Mouse (Mus musculus) kidney, postnatal 25 days (tissue): ENCODE data around the gene Ip6k3.

ENCODE experiments used
- DNase-seq, 2 experiments: peaks; one replicate each; pipeline ENCODE4 v3.0.0; 2021; ENCODE audit warnings: mixed read lengths in 2 of 2

Ip6k3 gene

DNA sequence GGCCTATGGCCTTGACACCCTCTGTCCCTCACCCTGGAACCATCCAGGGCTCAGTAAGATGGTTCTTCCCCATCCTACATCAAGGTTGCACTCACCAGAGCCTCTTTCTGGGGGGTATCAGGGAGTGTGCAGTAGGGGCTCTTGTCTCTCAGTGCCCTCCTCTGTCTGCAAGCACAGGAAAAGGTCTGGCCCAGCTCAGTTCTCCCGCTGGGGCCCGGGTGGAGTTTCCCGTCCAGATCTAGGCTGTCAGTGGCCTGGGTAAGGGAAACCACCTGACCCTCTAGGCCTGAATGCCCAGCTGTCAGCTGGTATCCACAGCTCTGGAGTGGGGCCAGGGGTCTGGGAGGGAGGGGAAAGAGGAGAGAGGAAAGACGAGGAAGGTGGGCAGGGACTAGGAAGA lies at the start of gene Ip6k3:
Gene Ip6k3, minus strand, starts transcription at position 251 of the 400 bp plus-strand sequence.
- peak; percentile 28 to 58 for DNase-seq

DNA sequence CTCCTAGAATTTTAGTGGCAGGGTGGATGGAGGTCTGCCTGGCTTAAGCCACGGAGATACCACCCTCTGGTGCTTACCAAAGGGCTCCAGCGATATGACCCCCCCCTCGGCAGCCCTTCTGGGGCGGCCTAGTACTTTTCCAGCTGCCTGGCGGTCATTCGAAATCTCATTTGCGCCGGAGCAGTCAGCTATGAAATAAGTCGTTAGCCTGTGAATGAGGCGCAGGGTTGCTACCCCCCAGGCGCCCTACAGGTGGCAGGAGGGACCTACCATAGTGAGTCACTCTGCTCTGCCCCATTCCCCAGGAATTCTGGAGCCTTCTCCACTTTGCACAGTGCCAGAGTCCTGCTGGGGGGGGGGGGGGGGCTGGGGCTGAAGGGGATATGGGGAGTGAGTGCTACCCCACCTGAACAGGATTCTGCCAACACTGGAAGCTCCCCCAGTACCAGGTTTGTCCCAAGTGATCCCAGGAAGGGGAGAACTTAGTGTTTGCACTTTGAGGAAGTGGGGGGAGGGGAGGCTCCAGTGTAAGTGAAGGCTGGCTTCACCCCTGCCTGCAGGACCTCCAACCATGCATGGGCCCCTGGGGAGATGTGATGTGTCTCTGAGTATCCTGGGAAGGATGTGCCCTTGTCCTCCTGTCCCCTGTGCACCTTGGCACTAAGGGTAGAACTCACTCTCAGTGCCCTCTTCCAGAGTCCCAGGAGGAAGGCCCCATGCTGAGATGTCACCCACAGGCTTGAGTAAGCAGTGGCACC lies 45.4 kb upstream of the Ip6k3 start:
- DNase-seq, result peak; percentile 93 to 95

DNA sequence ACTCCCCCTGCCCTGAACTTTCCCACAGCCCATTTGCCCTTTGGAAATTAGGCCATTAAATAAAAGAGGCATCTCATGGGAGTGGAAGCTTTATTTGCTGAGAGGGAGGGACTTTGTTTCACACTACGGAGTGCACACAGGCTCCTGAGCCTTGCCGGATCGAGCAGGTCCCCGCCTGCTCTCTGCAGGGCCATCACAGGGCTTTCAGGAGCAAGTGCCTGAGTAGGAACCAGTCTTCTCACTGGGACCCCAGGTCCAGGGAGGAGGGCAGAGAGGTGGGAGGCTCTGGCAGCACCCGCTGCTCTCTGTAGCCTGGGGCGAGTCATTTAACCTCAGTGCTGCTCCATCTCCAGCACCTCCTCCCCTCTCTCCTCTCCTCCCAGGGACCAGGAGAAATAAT lies 44.4 kb upstream of the Ip6k3 start:
- DNase-seq, result peak; percentile 50 to 82

DNA sequence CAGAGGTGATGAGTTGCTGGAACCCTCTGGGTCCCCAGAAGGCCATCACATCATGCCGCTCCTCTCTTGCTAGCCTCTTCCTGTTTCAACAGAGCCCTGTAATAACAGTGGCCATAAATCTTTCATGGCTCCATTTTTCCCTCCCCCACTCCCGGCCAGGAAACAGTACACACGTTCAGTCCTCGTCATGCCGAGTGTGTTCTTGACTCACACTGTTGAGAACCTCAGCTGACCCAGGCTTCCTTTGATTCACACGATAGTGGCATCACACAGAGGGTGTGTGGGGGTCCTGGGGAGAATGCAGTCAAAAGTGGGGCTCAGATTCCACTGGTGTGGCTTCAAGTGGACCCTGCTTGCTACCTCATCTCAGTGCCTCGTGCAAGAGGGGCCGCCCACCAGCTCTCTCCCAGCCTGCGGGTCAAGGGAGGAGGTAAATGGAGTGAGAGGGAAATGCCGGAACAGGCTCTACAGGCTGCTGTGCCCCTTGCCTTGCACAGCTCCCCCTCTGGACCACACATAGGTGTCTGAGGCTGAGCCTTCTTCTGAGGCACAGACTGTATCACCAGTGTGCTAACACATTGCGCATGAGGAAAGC lies 39.6 kb upstream of the Ip6k3 start:
- DNase-seq, result peak; percentile 64 to 77

DNA sequence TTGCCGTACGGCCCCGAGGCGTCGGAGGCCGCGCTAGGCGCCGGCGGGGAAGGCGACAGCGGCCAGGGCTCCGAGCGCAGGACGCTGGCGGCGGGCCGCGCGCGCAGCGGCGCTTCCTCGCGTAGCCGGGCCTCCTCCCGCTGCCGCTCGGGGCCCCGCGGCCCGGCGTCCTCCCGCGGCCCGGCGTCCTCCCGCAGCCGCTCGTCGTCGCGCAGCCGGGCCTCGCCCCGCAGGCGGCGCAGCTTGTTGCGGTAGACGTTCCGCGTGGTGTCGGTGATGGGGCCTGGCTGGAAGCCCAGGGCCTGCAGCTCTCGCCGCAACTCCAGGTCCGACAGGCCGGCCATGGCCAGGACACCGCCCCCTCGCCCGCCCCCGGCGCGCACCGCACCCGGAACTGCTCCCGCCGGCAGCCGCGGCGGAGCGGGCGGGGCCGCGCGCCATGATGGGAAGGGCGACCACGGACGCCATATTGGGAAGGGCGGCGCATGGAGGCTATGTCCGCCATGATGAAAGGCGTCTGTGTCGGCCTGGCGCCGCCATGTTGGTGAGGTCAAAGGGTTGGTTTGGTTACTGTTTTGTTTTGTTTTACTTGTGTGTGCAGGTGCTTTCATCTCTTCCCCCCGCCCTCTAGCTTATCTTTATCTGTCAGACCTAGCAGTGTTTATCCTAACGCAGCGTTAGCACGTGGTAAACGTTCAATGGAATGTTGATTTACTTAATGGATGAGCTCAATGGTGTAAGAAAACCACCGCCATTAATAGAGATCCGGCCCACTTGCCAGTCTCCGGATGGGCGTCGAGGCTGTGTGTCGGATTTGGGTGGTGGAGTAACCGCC lies 36.7 kb upstream of the Ip6k3 start, which contains the start of gene Lemd2:
Gene Lemd2, minus strand, starts transcription at position 395 of the 835 bp plus-strand sequence.
- peak; percentile 98 for DNase-seq

DNA sequence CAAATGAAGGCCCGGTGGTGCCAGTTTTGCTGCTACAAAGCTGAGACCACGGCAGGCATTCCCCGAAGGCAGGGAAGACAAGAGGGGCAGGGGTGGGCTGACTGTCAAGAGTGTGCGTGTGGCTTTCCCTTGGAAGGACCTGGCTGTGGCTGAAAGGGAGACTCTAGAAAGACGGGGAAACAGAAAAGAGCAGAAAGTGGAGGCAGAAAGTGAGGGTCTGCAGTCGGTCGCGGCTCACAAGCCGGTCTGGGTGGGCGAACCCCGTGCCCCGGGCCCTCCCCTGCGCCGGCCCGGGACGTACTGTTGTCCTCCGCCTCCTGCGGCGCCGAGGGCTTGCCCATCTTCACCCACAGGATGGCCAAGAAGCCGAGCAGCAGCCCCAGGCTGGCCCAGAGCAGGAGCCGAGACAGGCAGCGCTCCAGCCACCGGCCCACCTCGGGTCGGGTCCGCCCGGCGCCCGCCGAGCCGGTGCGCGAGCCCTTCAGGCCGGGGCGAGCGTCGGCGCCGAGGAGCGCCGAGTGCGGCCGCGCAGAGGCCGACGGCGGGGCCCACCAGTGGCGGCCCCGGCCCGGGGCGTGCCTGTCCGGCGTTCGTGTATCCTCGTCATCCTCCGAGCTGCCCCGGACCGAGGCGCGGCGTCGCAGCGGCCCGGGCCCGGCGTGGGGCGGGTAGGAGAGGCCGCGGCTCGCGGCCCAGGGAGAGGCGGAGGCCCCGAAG lies 35.9 kb upstream of the Ip6k3 start:
- DNase-seq, result peak in 1 of 2 experiments; percentile 66

DNA sequence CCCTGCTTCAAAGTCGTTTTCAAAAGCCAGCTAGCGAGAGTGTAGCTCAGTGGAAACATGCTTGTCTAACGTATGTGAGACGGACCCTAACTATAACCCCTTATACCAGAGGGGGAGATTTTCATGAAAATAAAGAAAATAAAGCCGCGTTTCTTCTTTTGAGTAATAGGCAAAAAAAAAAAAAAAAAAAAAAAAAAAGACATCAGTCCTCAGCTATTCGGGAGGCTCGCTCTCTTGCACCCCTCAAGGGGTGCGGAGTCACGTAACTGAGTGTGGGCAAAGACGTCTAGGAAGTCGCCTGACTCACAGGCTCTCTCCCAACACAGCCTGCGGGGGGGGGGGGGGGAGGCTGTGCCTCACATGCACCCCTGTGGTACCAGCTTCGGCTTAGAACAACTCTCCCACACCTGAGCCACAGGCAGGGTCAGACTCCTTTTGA lies 35.3 kb upstream of the Ip6k3 start:
- DNase-seq, result no peak

DNA sequence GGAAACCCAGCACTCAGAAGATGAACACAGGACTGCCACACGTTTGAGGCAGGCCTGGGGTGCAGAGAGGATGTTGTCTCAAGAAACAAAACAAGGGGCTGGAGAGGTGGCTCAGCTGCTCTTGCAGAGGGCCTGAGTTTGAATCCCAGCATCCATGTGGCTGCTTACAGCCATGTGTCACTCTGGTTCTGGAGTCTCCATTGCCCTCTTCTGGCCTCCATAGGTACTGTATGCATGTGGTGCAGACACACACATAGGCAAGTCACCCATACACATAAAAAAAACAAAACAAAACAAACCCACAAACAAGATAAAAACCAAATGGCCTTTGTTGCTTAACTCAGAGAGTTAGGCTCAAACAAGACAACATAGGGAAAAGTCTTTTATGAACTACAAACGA lies 34.4 kb upstream of the Ip6k3 start:
- no peak for DNase-seq

DNA sequence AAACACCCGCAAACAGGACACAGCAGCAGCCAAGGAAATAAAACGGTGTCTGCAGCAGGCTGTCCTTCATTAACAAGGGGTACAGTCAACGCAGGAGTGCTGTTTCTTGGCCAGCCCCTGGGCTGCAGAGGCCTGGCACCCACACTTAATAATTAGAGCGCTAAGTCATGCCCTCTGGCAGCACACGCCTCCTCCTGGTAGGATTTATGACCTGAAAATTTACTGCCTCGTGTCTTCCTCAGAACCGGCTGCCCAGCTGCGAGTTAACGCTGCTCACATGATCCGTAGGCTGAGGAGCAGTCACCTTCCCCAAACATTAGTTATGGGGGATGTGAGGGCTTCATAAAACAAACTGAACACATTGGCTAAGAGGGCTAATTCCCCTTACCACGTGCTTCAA lies 33.2 kb upstream of the Ip6k3 start:
- peak; percentile 33 to 65 for DNase-seq

DNA sequence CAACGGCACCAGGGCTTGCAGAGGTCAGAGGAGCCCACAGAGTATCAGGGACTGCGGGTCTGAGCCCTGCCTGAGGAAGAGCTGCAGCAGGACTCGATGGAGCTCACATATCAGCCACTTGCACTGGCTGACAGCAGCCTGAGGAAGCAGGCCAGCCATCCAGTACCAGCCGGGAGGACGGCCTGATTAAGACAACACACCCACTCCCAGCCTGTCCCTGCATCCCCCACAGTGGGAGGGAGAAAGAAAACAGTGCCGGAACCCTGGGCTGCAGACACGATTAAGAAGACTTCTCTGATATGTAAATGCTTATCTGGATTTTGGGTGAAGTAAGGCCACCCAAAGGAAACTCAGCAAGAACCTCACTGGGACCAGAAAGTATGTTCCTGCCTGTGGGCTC lies 32.3 kb upstream of the Ip6k3 start:
- DNase-seq, result no peak

DNA sequence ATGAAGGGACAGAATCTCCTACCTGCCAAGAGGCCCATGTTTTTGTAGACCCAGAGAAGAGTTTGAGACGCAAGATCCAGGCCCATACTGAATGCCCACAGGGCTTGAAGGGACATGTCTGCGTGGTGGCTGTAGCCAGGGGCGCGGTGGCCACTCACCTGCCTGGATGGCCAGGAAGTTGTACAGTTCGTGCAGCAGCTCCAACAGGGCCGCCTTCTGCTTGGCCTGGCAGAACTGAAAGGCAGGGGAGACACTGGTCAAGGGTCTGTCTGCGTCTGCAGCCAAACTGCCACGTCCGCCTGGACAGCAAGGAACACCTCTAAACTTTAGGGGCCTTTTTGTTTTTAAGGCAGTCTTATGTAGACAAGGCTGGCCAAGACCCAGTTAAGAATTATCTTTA lies 31.6 kb upstream of the Ip6k3 start:
- no peak for DNase-seq

DNA sequence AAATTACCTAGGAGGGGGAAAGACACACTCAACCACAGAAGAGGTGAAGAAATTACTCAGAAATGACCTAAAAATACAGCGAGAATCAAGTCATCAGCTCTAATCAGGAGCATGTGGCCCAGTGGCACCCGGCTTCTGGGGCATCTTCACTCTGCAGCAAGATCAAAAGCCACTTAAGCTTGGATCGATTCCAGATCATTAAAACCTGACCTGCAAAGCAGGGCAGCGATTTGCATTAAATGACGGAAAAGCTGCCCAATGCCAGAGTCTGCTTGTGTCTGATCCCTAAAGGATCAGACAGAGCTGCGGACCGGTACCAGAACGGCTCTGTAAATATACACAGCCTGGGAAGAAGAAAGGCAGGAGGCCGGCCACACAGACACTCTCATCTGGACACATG lies 28.6 kb upstream of the Ip6k3 start:
- no peak for DNase-seq

DNA sequence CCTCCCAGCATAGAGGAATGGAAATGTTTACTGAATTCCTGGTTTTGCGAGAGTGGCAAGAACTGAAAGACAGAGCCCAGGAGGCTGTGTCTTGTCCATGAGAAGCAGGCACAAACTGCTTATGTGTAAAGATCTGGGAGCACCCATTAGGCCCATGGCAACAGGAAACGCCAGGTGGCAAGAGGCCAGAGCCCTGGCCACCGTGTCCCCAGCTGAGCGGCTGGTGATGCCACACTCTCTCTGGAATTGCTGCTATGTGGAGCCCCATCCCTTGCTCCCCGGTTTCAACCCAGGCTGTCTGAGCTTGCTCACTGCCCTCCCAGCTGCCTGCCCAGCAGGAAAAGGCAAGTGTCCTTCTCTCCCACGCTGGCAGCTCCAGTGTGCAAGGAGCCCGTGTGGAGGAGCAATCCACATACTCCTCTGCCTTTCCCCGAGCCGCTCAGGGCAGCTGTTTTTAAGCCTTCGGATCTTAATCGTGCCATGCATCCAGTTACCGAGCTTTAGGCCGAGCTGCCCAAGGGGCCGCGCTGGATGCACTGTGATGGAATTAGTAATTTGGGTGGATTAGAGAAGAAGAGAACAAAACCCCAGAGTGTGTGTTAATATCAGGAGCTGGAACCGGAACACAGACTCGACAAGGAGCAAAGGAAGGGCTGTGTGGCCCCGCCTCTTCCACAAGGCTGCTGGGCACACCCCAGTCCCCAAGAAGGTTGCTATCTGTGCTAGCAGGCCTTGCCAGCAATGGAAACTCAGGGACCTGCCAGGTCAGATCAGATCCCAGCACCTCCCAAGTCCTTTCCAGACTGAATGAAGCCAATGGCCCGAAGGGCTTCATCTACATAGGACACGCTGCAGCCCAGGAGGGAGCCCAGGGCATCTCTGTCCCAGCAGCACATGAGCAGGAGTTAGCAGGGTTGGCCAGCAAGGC lies 26.9 kb upstream of the Ip6k3 start:
- no peak for DNase-seq

DNA sequence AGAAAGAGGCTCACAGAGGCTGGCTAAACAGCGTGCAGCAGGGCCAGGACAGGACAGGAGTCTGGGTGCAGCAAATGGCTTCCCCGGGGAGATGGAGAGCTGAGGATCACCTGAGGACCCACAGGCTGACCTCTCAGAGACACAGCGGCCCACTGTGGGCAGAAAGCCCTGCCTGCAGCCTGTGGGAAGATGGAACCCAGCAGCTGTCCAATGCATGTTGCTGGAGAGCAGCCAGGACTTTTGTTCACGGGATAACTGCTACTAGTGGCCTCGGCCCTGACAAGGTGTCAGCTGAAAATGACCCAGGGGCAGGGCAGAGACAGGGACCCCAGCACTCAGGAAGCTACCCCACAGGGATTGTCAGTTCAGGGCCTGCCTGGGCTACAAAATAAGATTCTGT lies 24.2 kb upstream of the Ip6k3 start:
- no peak for DNase-seq

DNA sequence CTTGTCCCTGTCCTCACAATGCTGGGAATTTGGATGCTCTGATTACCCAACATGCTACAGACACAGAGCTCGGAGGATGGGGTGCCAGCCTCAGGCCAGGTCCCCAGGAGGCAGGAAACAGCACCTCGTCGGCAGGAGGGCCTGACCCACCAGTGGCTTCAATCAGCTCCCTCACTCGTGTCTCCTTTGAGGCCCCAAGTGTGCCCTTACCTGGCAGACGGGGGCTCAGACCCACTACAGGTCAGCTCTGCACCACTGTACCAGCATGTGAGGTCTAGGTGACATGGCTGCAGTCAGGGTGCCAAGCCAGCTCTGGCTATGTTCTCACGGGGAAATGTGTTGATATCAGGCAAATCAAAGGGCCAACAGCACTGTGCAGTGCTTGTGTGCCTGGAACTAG lies 23.6 kb upstream of the Ip6k3 start:
- no peak for DNase-seq

DNA sequence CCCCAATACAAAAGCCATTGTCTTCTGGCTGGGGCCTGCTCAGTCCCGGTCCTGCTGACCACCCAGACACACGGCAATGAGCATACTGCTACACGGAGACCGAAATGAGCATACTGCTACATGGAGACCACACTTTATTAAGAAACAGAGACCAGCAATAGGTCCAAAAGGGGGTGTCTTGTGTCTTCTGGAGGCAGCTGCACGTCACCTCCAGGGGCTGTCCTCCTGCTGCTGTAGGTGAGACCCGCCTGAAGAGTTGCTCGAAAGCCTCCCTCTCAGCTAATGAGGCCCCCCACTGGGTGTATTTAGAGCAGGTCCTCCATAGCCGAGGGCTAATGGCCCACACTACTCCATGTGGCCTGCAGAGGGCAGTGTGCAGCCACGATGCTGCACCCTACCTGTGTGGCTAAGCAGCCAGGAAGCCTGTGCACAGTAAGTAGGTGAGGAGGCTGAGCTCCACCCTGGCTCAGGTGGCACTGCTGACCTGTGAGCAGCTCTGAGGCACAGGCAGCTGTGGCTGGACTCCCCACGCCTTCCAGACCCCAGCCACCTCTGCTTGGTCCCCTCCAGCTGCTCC lies 22.1 kb upstream of the Ip6k3 start:
- DNase-seq, result peak; percentile 68 to 78

DNA sequence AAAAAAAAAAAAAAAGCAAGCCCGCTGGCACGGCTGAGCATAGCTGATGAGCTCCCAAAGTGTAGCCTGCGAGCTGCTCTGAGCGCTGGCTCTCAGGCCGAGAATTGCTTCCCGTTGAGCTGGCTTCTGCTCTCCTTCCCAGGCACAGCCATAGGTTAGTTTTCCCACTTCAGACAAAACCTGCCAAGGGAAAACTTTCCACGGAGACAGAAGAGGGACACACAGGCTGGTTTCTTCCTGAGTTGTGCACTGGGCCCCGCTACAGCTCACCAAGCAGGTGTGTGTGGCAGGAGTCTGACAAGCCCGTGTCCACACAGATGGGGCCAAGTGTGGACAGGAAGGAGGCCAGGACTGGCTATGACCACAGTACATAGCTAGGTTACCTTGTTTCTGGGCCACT lies 21.3 kb upstream of the Ip6k3 start:
- no peak for DNase-seq

DNA sequence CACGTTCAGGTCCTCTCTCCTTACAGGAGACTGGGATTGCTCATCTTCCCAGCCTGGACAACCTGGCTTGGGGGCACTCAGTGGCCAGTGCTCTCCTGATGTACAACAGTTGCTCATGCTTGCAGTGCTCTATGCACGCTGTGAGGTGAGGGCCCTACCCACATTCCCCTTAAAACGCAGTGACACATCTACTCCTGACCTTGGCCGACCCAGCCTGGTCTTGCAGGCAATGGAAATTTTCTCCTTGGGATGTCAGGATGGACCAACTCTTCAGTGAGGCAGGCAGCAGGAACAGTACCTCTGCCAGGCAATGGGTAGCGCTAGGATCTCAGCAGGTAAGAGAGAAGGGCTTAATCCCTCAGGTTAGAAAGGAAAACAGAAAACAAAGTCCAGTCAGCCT lies 19.5 kb upstream of the Ip6k3 start:
- no peak for DNase-seq

DNA sequence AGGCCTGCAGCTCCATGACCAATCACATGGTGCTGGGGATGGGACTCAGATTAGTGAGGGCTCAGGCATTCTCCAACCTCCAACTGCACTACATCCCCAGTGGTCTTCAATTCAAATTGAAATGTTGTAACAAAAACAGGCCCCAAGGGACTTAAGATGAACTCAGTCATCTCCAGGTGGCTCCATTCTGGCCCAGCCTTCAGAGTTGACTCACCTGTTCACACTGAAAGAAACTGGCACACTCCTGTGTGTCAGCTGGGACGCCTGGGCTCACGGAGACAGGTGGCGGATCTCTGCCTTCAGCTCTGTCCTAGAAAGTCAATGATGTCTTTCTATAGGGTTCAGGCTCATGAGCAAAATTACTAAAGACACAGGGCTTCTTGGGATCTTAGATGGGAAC lies 18.5 kb upstream of the Ip6k3 start:
- no peak for DNase-seq

DNA sequence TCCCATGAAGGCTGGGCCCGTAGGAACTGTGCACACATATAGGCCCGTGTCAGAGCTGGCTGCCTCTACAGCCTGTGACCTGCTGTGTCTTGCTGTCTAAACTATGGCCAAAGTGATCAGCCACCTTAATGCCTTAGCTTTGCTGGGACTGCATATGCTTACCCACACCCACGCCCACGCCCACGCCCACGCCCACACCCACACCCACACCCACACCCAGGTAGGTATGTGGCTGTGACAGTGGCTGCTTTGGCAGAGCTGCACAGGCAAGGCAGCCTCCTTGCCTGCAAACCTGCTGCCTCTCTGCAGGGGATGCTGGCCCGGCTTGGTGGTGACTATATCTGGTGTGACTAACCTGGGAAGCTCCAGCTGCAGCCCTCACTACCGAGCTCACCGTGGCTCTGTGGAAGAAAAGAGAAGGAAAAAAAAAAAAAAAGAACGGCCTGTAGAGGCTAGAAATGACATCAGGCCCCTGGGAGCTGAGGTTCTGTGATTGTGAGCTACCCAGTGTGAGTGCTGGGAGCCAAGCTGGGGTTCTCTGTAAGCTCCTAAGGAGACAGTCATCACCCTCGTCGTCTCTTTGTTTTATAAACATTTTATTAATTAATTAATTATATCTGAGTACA lies 16.2 kb upstream of the Ip6k3 start:
- DNase-seq, result no peak

DNA sequence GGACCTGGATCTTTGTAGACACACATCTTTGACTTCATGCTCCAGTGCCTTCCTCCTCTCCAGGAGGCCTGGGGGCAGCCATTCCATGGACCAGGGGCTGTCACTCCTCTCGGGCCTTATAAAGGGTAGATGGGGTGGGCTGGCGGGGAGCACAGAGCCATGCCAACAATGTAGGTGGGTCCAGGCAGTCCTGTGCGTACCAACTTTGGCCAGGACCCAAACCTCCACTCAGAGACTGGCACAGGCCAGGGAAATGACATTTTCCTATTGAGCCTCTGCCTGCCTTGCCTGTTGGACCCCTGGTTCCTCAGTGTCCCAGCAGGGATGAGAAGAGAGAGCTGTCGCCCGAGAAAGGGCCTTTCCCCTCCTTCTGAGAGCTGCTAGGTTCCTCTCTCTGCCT lies 14.8 kb upstream of the Ip6k3 start:
- no peak for DNase-seq
